Mouse (Mus musculus) hindbrain, embryonic 16.5 days (tissue): ENCODE results near the gene Ldah. TPM values are rescaled to one million over a fixed set of nuclear protein-coding genes. Genes with fewer than 3 reads are reported as not detected.

Experiments
- ATAC-seq: fragments of 200-750 bp; cut with Nextera tagmentation; 2 replicates; pipeline ENCODE4 v1.8.0; 2017; ENCODE audit warnings: moderate TSS enrichment, moderate library complexity
- H3K27ac ChIP-seq: fragments of 300-500 bp; sonication (generic); 2 replicates; pipeline ENCODE4 v1.5.1; 2014; ENCODE audit warnings: low read depth, mild to moderate bottlenecking, control low read depth, low read length, moderate library complexity
- H3K27me3 ChIP-seq: fragments of 300-500 bp; sonication (generic); replicated peaks from 2 replicates; pipeline ENCODE4 v1.6.1; 2014; ENCODE audit warnings: low read length; ENCODE audit not compliant: control insufficient read depth, insufficient read depth
- H3K36me3 ChIP-seq: fragments of 300-500 bp; sonication (generic); 2 replicates; pipeline ENCODE4 v1.6.1; 2014; ENCODE audit warnings: mild to moderate bottlenecking, low read length, moderate library complexity, mixed read lengths; ENCODE audit not compliant: control insufficient read depth, insufficient read depth
- H3K4me1 ChIP-seq: fragments of 300-500 bp; sonication (generic); 2 replicates; pipeline ENCODE4 v1.6.1; 2014; ENCODE audit warnings: low read depth, low read length; ENCODE audit not compliant: control insufficient read depth, insufficient read depth
- H3K4me2 ChIP-seq: fragments of 300-500 bp; sonication (generic); 2 replicates; pipeline ENCODE4 v1.6.1; 2014; ENCODE audit warnings: mild to moderate bottlenecking, low read length, control low read depth, moderate library complexity
- H3K4me3 ChIP-seq: fragments of 300-500 bp; sonication (generic); 2 replicates; pipeline ENCODE4 v1.5.1; 2014; ENCODE audit warnings: mild to moderate bottlenecking, low read length, control low read depth, moderate library complexity
- H3K9ac ChIP-seq: fragments of 300-500 bp; sonication (generic); 2 replicates; pipeline ENCODE4 v1.6.1; 2014; ENCODE audit warnings: low read depth, mild to moderate bottlenecking, control low read depth, low read length, moderate library complexity
- H3K9me3 ChIP-seq: fragments of 300-500 bp; sonication (generic); 2 replicates; pipeline ENCODE4 v1.6.1; 2014; ENCODE audit warnings: mild to moderate bottlenecking, low read length, moderate library complexity; ENCODE audit not compliant: control insufficient read depth
- WGBS: fragments of 180-500 bp; shearing (Covaris S2); extraction: QIAGEN DNeasy Blood & Tissue Kit; methylation state at CpG from one replicate; pipeline ENCODE4 v1.1.7; 2014; 5-methylcytosine and 5-hydroxymethylcytosine counted together
- polyA plus RNA-seq: library from polyadenylated mRNA; unstranded; fragments of >200 nt; fragmentation: Nextera tagmentation; extraction: Ambion mirVana; gene quantifications from 2 replicates; pipeline ENCODE4 v1.2.1, GENCODE M21; 2015

The Ldah gene
- polyA plus RNA-seq, 1 experiment from 2014 or later = 75.3 TPM

DNA sequence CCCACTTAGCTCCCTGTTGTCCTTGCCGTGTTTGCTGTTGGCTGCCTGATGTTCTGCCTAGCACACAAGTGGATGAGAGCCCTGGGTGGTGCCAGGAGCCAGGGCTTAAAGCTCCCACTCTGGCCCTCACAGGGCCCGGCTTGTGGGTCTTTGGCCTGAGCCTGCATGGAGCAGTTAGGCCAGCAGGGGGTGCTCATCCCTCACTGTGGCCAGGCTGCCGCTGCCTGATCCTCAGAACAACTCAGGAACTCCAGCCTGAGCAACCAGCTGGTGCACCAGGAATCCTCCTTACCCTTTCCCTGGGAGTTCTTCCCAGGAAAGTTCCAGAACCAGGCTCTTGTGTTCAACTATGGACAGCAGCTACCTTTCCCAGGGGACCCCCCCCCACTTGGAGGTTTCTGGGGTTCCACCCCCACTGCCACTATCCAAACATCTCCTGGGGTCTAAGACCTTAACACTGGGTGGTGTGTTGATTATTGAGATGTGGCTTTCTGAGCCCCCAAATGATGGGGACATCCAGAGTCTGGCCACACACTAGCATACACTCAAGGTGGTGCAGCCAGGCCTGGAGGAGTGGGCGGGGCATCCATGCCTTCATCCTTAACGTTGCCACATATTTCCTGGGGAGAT, 112.3 kb downstream of the Ldah start:
- WGBS = 46% methylated on average over 5 of the region's 5 CpGs
- no peaks in the 10 kb centered on the region for H3K4me1 ChIP-seq
- H3K4me3 ChIP-seq = no peak overlapping the region
- H3K9ac ChIP-seq = no peak overlapping the region
- H3K4me2 ChIP-seq = no peak overlapping the region
- no peaks in the 10 kb centered on the region for H3K27me3 ChIP-seq
- peak; percentile 52 for ATAC-seq
- H3K27ac ChIP-seq = no peak overlapping the region
- no peaks in the 10 kb centered on the region for H3K9me3 ChIP-seq
- peaks cover 15% of the 10 kb centered on the region for H3K36me3 ChIP-seq

DNA sequence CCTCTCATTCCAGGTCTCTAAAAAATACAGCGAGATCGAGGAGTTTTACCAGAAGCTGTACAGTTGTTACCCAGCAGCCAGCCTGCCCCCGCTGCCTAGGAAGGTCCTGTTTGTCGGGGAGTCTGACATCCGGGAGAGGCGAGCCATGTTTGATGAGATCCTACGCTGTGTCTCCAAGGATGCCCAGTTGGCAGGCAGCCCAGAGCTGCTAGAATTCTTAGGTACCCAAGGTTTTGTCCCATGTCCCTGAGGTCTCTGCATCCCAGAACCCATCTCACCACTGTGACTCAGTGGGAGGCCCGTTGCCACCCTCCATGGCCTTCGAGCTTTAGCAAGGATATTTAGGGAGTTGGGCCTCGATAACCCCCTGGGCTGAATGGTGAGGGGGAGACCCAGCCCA, 113.6 kb downstream of the Ldah start:
- no peak for ATAC-seq
- 71% methylated on average over 10 of the region's 10 CpGs for WGBS
- H3K27ac ChIP-seq = no peak overlapping the region
- H3K9ac ChIP-seq = no peak overlapping the region
- H3K27me3 ChIP-seq = no peaks in the 10 kb centered on the region
- no peaks in the 10 kb centered on the region for H3K9me3 ChIP-seq
- no peaks in the 10 kb centered on the region for H3K4me1 ChIP-seq
- H3K4me2 ChIP-seq = no peak overlapping the region
- H3K4me3 ChIP-seq = no peak overlapping the region
- H3K36me3 ChIP-seq = peaks cover 15% of the 10 kb centered on the region

DNA sequence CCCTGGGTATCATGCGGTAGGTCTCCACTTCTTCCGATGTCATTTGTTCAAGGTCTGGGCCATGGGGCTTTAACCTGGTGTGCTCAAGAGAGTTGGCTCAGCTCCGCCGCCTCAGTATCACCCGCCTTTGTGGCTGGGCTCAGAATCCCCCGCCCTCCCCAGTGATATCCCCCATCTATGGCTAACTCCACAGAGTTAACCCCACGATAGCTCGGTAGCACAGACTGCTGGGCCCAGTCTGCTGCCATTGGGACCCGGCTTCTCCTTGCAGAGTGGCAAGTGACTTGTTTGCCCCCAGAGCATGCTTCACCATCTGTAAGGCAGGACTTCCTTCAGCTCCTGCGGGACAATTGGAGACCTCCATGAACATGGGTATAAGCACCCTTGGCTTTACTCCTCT, 116.2 kb downstream of the Ldah start:
- Histone ChIP-seq H3K4me3 (no peak overlapping the region), H3K27ac (no peak overlapping the region), H3K27me3 (no peaks in the 10 kb centered on the region), H3K9ac (no peak overlapping the region), H3K4me2 (no peak overlapping the region), H3K9me3 (no peaks in the 10 kb centered on the region), H3K4me1 (peaks cover 12% of the 10 kb centered on the region), H3K36me3 (peaks cover 15% of the 10 kb centered on the region)
- 84% methylated on average over 10 of the region's 10 CpGs for WGBS
- no peak for ATAC-seq

DNA sequence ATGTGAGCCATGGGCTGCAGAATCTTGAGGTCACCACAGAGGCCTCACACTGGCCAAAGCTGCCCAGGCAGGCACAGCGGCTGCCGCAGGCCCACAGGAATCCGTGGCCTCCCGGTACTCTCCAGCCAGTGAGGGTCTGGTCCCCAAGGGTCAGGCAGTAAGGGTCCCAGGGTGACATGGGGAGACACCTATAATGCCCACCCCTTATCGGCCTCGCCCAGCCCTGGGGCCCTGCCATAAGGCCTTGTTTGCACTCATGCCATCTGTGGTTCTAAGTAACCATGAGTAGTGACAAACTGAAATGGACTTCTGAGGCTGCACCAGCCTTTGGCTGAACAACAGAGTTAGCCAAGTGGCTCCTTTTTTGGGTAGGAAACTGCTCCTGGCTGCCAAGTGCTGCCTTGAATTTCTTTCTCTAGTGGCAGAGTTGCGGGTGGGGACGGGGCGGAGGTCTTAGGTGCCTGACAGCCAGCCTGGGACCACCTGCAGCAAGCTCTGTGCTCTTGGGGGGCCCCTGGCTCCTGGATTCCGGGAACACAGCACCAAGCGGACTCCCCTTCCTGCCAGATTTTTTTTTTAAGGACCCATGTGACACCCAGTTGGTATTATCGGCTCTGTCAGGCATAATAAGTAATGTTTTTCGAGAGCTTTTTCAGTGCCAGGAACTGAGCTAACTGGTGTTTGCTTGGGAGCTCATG, 117.5 kb downstream of the Ldah start:
- peaks cover 12% of the 10 kb centered on the region for H3K4me1 ChIP-seq
- 94% methylated on average over 13 of the region's 13 CpGs for WGBS
- H3K36me3 ChIP-seq = peaks cover 18% of the 10 kb centered on the region
- H3K4me2 ChIP-seq = no peak overlapping the region
- ATAC-seq = no peak
- no peak overlapping the region for H3K4me3 ChIP-seq
- H3K27ac ChIP-seq = no peak overlapping the region
- no peaks in the 10 kb centered on the region for H3K27me3 ChIP-seq
- H3K9me3 ChIP-seq = no peaks in the 10 kb centered on the region
- H3K9ac ChIP-seq = no peak overlapping the region

DNA sequence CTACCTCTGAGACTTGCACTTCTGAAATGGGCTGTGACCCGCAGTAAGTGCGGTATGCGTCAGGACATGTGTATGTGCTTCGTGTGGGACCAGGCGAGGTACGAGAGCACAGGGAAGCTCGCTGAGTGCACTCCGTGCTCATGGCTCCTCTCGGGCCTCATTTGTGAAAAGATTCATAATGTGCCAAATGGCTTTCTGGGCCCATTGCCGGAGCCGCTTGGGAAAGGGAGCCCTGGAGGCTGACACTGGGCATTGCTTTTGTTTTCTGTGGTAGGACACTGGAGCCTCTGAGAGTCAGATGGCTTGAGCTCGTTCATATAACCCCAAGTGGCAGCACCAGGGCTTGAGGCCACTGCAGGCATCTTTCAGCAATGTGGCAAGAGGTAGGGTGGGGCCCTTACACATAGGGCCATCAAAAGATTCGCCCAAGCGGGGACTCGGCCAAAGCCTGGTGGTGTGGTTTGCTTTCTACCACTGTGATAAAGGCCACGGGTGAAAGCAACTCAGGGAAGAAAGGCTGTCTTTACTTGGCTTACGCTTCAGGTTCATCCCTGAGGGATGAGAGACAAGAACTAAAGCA, 118.1 kb downstream of the Ldah start:
- Histone ChIP-seq H3K27me3 (no peaks in the 10 kb centered on the region), H3K4me3 (no peak overlapping the region), H3K9me3 (no peaks in the 10 kb centered on the region), H3K4me2 (no peak overlapping the region), H3K27ac (no peak overlapping the region), H3K4me1 (peaks cover 12% of the 10 kb centered on the region), H3K36me3 (peaks cover 18% of the 10 kb centered on the region), H3K9ac (no peak overlapping the region)
- no peak for ATAC-seq
- WGBS = 86% methylated on average over 17 of the region's 17 CpGs

DNA sequence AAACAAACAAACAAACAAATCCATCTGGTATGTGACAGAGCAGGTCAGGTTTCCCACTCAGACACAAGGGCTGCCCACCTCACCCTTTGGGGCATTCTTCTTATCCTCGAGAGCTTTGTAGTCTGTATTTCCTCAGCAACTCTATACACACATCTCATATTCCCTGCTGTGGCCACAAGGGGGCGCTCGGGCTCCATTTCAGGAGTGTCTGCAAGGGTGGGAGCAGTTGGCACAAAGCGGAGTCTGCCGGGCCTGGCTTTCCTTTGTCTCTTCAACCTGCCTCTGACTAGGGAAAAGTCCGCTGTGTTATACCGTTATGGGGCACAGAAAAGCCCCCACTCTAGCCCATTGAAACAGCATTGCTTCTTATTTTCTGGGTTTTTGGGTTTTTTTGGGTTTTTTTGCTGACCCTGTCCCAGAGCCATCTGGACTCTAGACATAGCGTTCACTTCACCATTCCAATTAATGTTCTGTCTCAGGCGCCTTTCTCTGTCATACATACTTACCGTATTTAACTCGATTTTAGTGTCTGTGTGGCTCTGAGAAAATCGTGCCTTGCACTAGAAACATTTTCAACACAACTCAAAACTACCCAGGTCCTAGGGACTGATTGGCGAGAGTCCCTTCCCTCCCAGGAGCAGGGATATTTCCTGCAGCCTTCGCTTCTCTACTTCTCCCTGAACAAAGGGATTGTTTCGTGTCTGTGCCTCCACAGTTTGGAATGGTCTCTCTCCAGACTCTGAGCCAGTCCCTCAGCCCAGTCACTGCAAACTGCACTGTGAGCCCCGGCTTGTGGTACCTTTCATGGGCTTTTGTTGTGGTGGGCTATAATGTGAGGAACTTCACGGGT, 119.1 kb downstream of the Ldah start:
- Histone ChIP-seq H3K4me1 (peaks cover 18% of the 10 kb centered on the region), H3K4me3 (no peak overlapping the region), H3K9ac (peak overlapping the region; percentile 56), H3K27ac (peak overlapping the region; percentile 44), H3K9me3 (no peaks in the 10 kb centered on the region), H3K27me3 (no peaks in the 10 kb centered on the region), H3K4me2 (peak overlapping the region; percentile 32), H3K36me3 (peaks cover 15% of the 10 kb centered on the region)
- ATAC-seq = peak; percentile 90
- WGBS = 13% methylated on average over 17 of the region's 17 CpGs

DNA sequence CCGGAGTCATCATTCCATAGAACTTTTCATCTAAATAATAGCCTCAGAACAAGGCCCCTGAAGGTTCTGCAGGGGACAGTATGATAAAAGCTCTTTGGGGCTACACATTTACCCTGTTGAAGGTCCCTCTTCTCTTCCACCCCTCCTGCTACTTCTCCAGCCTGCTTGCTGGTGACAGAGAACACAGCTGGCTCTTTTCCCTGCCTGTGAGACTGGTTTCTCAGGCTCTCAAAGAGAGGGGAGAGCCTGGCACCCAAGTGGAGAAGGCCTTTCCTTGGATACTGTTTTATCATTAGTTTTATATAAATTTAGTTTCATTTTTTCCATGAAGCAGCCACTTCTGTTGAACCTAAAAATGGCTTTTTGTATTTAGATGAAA, 119.8 kb downstream of the Ldah start:
- Histone ChIP-seq H3K27me3 (no peaks in the 10 kb centered on the region), H3K36me3 (peaks cover 12% of the 10 kb centered on the region), H3K4me3 (no peak overlapping the region), H3K9me3 (no peaks in the 10 kb centered on the region), H3K4me1 (peaks cover 22% of the 10 kb centered on the region), H3K9ac (peak overlapping the region; percentile 56), H3K27ac (peak overlapping the region; percentile 44), H3K4me2 (no peak overlapping the region)
- 62% methylated on average over 1 of the region's 1 CpGs for WGBS
- no peak for ATAC-seq

DNA sequence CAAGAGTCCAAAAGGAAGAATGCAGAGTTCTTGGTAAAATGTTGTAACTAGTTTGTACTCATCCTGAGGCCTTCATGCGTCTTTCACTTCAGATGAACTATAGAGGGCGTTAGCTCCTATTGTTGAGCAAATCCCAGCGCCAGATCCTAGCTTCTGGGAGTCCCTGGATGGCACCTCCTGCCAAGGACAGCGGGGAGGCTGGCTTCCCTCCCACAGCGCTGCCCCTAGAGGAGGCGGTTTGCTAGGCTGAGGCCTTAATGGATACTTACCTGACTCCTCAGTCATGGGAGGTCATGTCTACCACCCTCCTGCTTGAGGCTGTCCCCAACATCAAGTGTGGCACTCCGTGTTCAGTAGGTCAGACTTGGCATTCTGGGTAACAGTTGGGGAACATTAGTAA, 121.3 kb downstream of the Ldah start:
- no peak overlapping the region for H3K4me3 ChIP-seq
- no peak overlapping the region for H3K9ac ChIP-seq
- H3K27ac ChIP-seq = no peak overlapping the region
- H3K9me3 ChIP-seq = no peaks in the 10 kb centered on the region
- H3K36me3 ChIP-seq = peaks cover 8% of the 10 kb centered on the region
- whole genome bisulfite sequencing = 86% methylated on average over 7 of the region's 7 CpGs
- peaks cover 22% of the 10 kb centered on the region for H3K4me1 ChIP-seq
- no peaks in the 10 kb centered on the region for H3K27me3 ChIP-seq
- no peak overlapping the region for H3K4me2 ChIP-seq
- no peak for ATAC-seq
